Mouse (Mus musculus) embryonic fibroblast, embryonic 13.5 days (primary cell): ENCODE data around the gene Gm7951. TPM values are rescaled to one million over a fixed set of nuclear protein-coding genes. Genes with fewer than 3 reads are reported as not detected.
"Not testable (repeated sequence)": the region's sequence is repeated elsewhere in the genome, so short reads cannot be mapped to it uniquely, and the experiment has no call there.

Source experiments
- H3K27ac ChIP-seq: 2 replicates; pipeline ENCODE4 v1.5.1; 2012; ENCODE audit warnings: low read length, control low read depth, inconsistent platforms; ENCODE audit not compliant: insufficient read depth
- H3K4me1 ChIP-seq: 2 replicates; pipeline ENCODE4 v1.6.1; 2011; ENCODE audit warnings: low read length; ENCODE audit not compliant: control insufficient read depth, insufficient read depth
- H3K4me3 ChIP-seq: 2 replicates; pipeline ENCODE4 v1.5.1; 2011; ENCODE audit warnings: mild to moderate bottlenecking, control low read depth, low read length; ENCODE audit not compliant: insufficient read depth
- polyA plus RNA-seq: library from polyadenylated mRNA; stranded (reverse); fragments of >200 nt; gene quantifications from 2 replicates; pipeline ENCODE4 v1.2.4, GENCODE M21; 2011; ENCODE audit warnings: low read depth; ENCODE audit not compliant: missing spikeins, insufficient read length

Gm7951 gene
- polyA plus RNA-seq, result not detected in 2 replicates

DNA sequence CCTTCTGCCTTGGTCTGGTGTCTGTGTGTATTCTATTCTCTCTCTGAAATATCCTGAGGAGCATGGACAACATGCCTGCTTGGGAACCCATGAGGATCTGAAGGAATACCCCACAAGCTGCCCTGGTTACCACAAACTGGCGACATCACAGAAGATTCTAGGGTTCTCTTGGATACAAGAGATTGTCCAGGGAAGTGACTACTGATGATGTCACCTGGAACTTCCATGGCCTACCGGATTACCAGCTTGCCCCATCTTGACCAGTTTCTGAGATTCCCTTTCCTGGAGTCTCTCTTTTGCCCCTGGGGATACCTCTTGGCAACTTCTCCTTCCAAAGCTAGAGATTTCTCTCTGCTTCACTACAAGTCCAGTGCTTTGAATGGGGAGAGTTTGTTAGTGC is at the start of gene Gm7951:
Gene Gm7951, minus strand, starts transcription at position 101 of the 400 bp plus-strand sequence.
- H3K4me3 ChIP-seq, H3K27ac ChIP-seq, H3K4me1 ChIP-seq: not testable (repeated sequence)

DNA sequence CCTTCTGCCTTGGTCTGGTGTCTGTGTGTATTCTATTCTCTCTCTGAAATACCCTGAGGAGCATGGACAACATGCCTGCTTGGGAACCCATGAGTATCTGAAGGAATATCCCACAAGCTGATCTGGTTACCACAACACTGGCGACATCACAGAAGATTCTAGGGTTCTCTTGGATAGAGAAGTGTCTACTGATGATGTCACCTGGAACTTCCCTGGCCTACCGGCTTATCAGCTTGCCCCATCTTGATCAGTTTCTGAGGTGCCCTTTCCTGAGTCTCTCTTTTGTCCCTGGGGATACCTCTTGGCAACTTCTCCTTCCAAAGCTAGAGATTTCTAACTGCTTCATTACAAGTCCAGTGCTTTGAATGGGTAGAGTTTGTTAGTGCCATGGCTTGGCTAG is 45.4 kb upstream of the Gm7951 start, which contains the start of gene Gm17027:
Gene Gm17027, minus strand, starts transcription at position 101 of the 400 bp plus-strand sequence.
- not testable (repeated sequence) for H3K27ac ChIP-seq, H3K4me3 ChIP-seq

DNA sequence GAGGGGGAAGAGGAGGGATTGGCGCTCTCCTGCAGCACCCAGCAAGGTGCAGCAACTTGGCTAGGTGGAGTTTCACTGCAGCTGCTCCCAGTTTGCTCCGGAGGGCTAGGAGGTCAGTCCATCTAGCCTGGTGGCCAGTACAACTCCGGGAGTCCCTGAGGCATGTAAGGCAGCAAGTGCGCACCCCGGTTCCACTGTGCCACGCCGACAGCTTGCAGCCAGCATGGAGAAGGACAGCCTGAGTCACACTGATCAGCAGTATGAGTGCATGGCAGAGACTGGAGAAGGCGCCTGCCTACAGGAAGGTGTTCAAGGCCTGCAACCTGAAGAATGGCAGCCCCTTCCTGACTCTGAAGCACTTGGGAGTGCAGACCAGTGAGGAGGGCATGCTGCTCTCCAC is 17.4 kb upstream of the Gm7951 start:
- not testable (repeated sequence) for H3K27ac ChIP-seq, H3K4me1 ChIP-seq, H3K4me3 ChIP-seq

More for the DNA sequence above, 45.4 kb upstream of the Gm7951 start, which contains the start of gene Gm17027:
- not testable (repeated sequence) for H3K4me1 ChIP-seq

DNA sequence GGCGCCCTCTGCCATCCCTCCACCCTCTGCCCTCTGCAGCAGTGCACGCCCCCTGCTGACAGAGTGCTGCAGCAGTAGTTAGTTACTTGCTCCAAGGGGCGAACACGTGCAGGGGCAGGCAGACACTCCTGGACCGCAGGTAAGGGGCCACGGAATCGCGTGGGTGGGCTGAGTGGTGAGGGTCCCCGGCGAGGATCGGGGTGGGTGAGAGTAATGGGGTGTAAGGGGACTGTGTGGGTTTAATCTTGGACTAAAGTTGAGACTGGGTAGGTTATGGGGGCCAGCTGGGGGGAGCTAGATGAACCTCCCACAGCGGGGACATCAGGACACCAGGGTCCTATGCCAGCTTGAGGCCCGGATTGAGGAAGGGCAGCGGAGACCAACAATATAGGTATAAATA is 16.6 kb upstream of the Gm7951 start:
- H3K4me1 ChIP-seq, H3K4me3 ChIP-seq, H3K27ac ChIP-seq: not testable (repeated sequence)

Other genes with a start within 250 kb of the Gm7951 start
- gene Gm7980, start 210.1 kb downstream of the Gm7951 start, polyA plus RNA-seq, result not detected in 2 replicates
- gene 1700049E17Rik1, start 192.4 kb downstream of the Gm7951 start, polyA plus RNA-seq, result not detected in 2 replicates
- not detected in 2 replicates for gene 1700024B05Rik, start 173.4 kb downstream of the Gm7951 start, polyA plus RNA-seq
- gene Gm6401, start 149.4 kb downstream of the Gm7951 start, polyA plus RNA-seq, result not detected in 2 replicates
- not detected in 2 replicates for gene Gm3543, start 134.0 kb downstream of the Gm7951 start, polyA plus RNA-seq
- not detected in 2 replicates for gene Gm17027, start 45.3 kb upstream of the Gm7951 start, polyA plus RNA-seq
- gene Gm3573, start 73.4 kb upstream of the Gm7951 start, polyA plus RNA-seq, result not detected in 2 replicates
- gene Gm17026, start 142.7 kb upstream of the Gm7951 start, polyA plus RNA-seq, result not detected in 2 replicates
- gene Gm9611, start 180.0 kb upstream of the Gm7951 start, polyA plus RNA-seq, result not detected in 2 replicates
- not detected in 2 replicates for gene Gm7995, start 192.8 kb upstream of the Gm7951 start, polyA plus RNA-seq